Mouse (Mus musculus): Measurements from ENCODE around the gene Fry. TPM values are rescaled to one million over a fixed set of nuclear protein-coding genes. Genes with fewer than 3 reads are reported as not detected.

Gene Fry
- total and polyA plus RNA-seq, 2 experiments from 2014 or later, result 62.6 to 129 TPM

DNA sequence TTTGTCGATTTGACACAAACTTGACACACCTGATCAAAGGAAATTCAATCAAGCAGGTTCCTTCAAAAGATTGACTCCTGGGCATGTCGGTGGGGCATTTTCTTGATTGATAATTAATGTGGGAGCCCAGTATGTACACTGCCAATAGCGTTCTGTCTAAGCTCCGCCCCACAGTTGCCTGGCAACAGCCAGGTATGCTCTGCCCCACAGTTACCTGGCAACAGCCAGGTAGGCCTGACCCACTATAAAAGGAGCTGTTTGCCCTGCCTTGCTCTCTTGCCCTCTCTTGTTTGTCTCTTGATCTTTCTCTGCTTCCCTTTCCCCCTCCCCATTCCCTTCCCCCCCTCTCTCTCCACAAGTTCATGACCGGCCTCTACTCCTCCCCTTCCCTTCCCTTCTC, 35.3 kb upstream of the Fry start:
- Histone ChIP-seq H3K4me1 (ENCODE audit: insufficient read depth, low read length) (peaks cover 4% of the 10 kb centered on the region; the same call in 1 of the 2 replicates), H3K4me2 (ENCODE audit: low read depth, low read length, poor library complexity, severe bottlenecking) (no peak overlapping the region), H3K27me3 (ENCODE audit: insufficient read depth, low read length) (no peaks in the 10 kb centered on the region), H3K4me3 (ENCODE audit: low read depth, low read length) (no peak overlapping the region), H3K9me3 (ENCODE audit: low read length) (no peaks in the 10 kb centered on the region), H3K9ac (replicated peaks; ENCODE audit: low read length, poor library complexity, severe bottlenecking) (no peak overlapping the region), H3K36me3 (ENCODE audit: insufficient read depth, low read length) (no peaks in the 10 kb centered on the region), H3K27ac (ENCODE audit: low read depth, low read length) (no peak overlapping the region)
- TF ChIP-seq CTCF (IDR thresholded peaks at IDR 0.05), result no peak
- ATAC-seq (ENCODE audit: low FRiP score) (no peak), DNase-seq (ENCODE audit: low spot score) (no peak)
- 64% methylated on average over 5 of the region's 5 CpGs for WGBS

DNA sequence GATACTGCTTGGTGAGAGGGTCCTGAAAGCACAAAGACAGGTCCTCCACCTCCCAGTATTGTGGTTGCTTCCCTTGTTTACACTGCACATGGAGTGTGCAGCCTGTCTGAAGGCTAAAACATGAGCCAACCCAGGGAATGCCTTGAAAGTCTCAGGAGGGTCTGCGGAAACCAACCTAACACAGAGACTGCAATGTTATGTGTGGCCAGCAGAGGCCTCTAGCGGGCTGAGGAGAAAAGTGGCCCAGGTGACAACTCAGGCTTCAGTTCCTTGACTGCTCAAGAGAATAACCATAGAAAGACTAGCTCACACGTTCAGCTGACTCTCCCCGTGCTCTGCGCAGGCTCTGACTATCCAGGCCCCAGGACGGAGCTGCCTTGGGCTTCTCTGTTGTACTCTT, 20.8 kb upstream of the Fry start:
- peak; percentile 94 for TF ChIP-seq CTCF (IDR thresholded peaks at IDR 0.05)
- Histone ChIP-seq H3K36me3 (ENCODE audit: insufficient read depth, low read length) (no peaks in the 10 kb centered on the region), H3K9me3 (ENCODE audit: low read length) (no peaks in the 10 kb centered on the region), H3K4me2 (ENCODE audit: low read depth, low read length, poor library complexity, severe bottlenecking) (no peak overlapping the region), H3K27me3 (ENCODE audit: insufficient read depth, low read length) (no peaks in the 10 kb centered on the region), H3K4me3 (ENCODE audit: low read depth, low read length) (no peak overlapping the region), H3K9ac (replicated peaks; ENCODE audit: low read length, poor library complexity, severe bottlenecking) (no peak overlapping the region), H3K4me1 (ENCODE audit: insufficient read depth, low read length) (no peaks in the 10 kb centered on the region), H3K27ac (ENCODE audit: low read depth, low read length) (no peak overlapping the region)
- 11% methylated on average over 6 of the region's 6 CpGs for WGBS
- ATAC-seq (ENCODE audit: low FRiP score) (peak; percentile 44; the same call in 1 of the 2 replicates), DNase-seq (ENCODE audit: low spot score) (peak; percentile 78)

DNA sequence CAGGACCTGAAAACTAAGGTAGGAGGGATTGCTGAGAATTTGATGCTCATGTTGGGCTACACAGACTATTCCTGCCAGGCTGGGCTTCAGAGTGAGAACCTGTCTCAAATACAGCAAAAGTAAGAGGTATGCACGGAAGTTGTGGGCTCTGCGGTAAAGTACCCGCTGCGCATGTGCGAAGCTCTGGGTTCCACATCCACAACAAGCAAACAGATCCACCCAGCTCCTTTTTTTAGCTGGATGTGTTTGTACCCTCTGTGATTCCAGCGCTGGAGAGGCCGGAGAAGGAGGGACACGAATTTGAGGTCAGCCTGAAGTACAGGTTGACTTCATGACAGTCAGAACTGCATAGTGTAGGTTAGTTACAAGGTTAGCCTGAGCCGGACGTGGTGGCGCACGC, 19.7 kb upstream of the Fry start:
- ATAC-seq (ENCODE audit: low FRiP score), result no peak
- no peak overlapping the region for H3K27ac ChIP-seq (ENCODE audit: low read depth, low read length)
- no peaks in the 10 kb centered on the region for H3K4me1 ChIP-seq (ENCODE audit: insufficient read depth, low read length)
- H3K9ac ChIP-seq (replicated peaks; ENCODE audit: low read length, poor library complexity, severe bottlenecking), result no peak overlapping the region
- no peaks in the 10 kb centered on the region for H3K9me3 ChIP-seq (ENCODE audit: low read length)
- TF ChIP-seq CTCF (IDR thresholded peaks at IDR 0.05), result no peak
- no peak overlapping the region for H3K4me3 ChIP-seq (ENCODE audit: low read depth, low read length)
- WGBS, result 96% methylated on average over 12 of the region's 12 CpGs
- DNase-seq (ENCODE audit: low spot score), result no peak
- H3K27me3 ChIP-seq (ENCODE audit: insufficient read depth, low read length), result no peaks in the 10 kb centered on the region
- no peak overlapping the region for H3K4me2 ChIP-seq (ENCODE audit: low read depth, low read length, poor library complexity, severe bottlenecking)
- no peaks in the 10 kb centered on the region for H3K36me3 ChIP-seq (ENCODE audit: insufficient read depth, low read length)

DNA sequence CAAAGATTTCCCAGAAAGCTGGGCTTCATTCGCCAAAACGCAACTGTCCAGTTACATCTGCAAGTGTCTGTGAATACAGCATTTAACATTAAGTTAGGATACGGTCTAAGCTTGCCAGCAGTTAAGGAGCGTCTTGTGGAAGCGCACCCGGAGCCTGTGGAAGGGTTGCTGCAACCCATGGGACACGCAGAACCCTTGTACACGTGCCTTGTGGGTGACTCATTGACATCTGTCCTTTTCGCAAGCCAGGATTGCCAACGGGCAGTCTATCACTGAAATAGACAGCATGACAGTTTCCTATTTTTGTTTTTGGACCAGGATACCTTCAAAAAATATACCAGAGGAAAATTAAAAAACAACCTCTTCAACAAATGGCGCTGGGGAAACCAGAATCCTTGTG, 16.7 kb upstream of the Fry start:
- Histone ChIP-seq H3K27ac (ENCODE audit: low read depth, low read length) (no peak overlapping the region), H3K4me2 (ENCODE audit: low read depth, low read length, poor library complexity, severe bottlenecking) (no peak overlapping the region), H3K36me3 (ENCODE audit: insufficient read depth, low read length) (no peaks in the 10 kb centered on the region), H3K4me1 (ENCODE audit: insufficient read depth, low read length) (no peaks in the 10 kb centered on the region), H3K9ac (replicated peaks; ENCODE audit: low read length, poor library complexity, severe bottlenecking) (no peak overlapping the region), H3K27me3 (ENCODE audit: insufficient read depth, low read length) (no peaks in the 10 kb centered on the region), H3K4me3 (ENCODE audit: low read depth, low read length) (no peak overlapping the region), H3K9me3 (ENCODE audit: low read length) (no peaks in the 10 kb centered on the region)
- TF ChIP-seq CTCF (IDR thresholded peaks at IDR 0.05), result no peak
- WGBS, result 86% methylated on average over 11 of the region's 11 CpGs
- DNase-seq (ENCODE audit: low spot score), result no peak
- ATAC-seq (ENCODE audit: low FRiP score), result no peak

DNA sequence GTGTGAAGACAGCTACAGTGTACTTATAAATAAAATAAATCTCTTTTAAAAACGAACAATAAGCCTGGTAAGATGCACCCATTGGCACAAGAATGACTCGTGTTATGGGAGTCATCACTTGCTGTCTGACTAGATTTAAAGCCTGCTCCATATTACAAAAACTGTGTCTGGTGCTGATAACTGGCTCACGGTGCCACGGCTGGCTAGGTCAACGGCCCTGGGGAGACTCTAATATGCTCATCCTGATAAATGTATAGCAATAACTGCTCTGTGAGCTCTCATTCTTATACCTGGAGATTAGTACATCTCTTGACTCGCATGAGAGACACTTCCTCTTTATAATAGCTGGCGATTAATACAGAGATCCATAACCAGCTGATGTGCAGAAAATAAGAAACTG, 12.1 kb upstream of the Fry start:
- 83% methylated on average over 7 of the region's 7 CpGs for WGBS
- Histone ChIP-seq H3K4me1 (ENCODE audit: insufficient read depth, low read length) (no peaks in the 10 kb centered on the region), H3K9me3 (ENCODE audit: low read length) (no peaks in the 10 kb centered on the region), H3K9ac (replicated peaks; ENCODE audit: low read length, poor library complexity, severe bottlenecking) (no peak overlapping the region), H3K36me3 (ENCODE audit: insufficient read depth, low read length) (no peaks in the 10 kb centered on the region), H3K27me3 (ENCODE audit: insufficient read depth, low read length) (no peaks in the 10 kb centered on the region), H3K4me2 (ENCODE audit: low read depth, low read length, poor library complexity, severe bottlenecking) (no peak overlapping the region), H3K4me3 (ENCODE audit: low read depth, low read length) (no peak overlapping the region), H3K27ac (ENCODE audit: low read depth, low read length) (no peak overlapping the region)
- TF ChIP-seq CTCF (IDR thresholded peaks at IDR 0.05), result no peak
- ATAC-seq (ENCODE audit: low FRiP score), result no peak
- DNase-seq (ENCODE audit: low spot score), result no peak

DNA sequence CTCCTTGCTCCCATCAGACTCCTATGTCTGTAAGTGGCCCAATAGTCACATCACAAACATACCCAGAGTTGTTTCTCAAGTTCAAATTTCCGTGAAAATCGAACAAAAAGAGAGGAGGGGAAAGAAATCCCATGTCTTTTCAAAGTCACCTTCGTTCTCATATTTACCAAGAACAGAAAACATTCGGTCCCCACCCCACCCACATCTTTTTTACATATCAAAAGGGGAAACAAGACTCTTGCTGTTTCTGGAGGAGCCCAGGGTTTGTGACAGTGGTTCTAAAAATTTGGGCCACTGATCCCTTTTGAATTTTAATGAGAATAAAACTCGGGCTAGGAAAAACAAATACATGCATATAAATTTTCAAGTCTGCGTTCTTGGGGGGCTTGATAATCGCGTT, 7.2 kb upstream of the Fry start:
- Histone ChIP-seq H3K4me3 (ENCODE audit: low read depth, low read length) (no peak overlapping the region), H3K4me2 (ENCODE audit: low read depth, low read length, poor library complexity, severe bottlenecking) (no peak overlapping the region), H3K27me3 (ENCODE audit: insufficient read depth, low read length) (no peaks in the 10 kb centered on the region), H3K9ac (replicated peaks; ENCODE audit: low read length, poor library complexity, severe bottlenecking) (no peak overlapping the region), H3K27ac (ENCODE audit: low read depth, low read length) (no peak overlapping the region), H3K9me3 (ENCODE audit: low read length) (no peaks in the 10 kb centered on the region), H3K4me1 (ENCODE audit: insufficient read depth, low read length) (peaks cover 2% of the 10 kb centered on the region), H3K36me3 (ENCODE audit: insufficient read depth, low read length) (no peaks in the 10 kb centered on the region)
- no peak for DNase-seq (ENCODE audit: low spot score)
- ATAC-seq (ENCODE audit: low FRiP score), result no peak
- TF ChIP-seq CTCF (IDR thresholded peaks at IDR 0.05), result no peak
- 40% methylated on average over 8 of the region's 8 CpGs for WGBS

All from midbrain, postnatal 0 days (tissue).